Mouse (Mus musculus) yolk sac, embryonic 10.5 days (tissue): Measurements from ENCODE around the gene Themis2.
A peak's percentile ranks its signal among the peaks of the same experiment; 100 is the strongest.

Experiments
- DNase-seq: peaks from one replicate; pipeline ENCODE4 v3.0.0-alpha.2; 2017; ENCODE audit warnings: low spot score

Gene Themis2

GRCm38 (mm10) chr4:132796196-132796886 lies at the start of gene Themis2:
TSS of gene Themis2 (minus strand) at chr4:132796387.
- DNase-seq: peak; percentile 63

DNA sequence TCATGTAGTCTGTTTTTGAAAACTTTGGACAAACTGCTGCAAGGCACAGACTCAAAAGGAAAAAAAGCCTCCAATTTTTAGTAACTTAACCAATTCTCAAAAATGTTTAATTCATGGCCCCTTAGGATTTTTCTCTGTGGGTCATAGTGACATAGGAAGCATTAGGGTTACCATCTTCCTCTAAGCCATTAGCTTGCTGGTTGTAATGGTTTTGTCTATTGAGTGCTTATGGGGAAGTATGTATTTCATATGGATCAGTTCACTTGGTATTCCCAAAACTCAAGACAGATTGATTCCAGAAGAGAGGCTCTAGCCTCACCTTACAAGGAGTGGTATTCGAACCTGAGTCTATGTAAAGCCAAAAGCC lies 47.5 kb upstream of the Themis2 start:
- no peak for DNase-seq

GRCm38 (mm10) chr4:132842970-132843704 lies 47.0 kb upstream of the Themis2 start, which contains the start of gene Ppp1r8:
TSS of gene Ppp1r8 (minus strand) at chr4:132843169.
- DNase-seq: peak; percentile 94

GRCm38 (mm10) chr4:132842281-132842906 lies 46.2 kb upstream of the Themis2 start:
- DNase-seq: peak; percentile 30

DNA sequence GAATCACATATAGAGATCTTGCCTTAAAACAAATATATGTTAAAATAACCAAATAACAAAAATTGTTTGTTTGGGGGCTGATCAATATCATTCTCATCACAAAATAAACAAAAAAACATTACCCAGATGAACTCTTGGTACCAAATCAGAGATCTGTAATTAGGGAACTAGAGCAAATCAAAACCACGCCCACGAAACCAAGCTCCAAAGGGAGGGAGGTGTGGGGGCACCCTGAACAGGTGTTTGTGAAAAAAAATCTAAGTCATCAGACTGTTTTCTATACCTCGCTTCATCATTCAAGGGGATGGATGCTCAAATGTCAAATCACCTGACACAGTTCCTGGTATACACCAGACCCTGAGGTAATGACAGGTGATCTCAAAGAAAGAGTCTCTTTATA lies 45.3 kb upstream of the Themis2 start:
- no peak for DNase-seq

- DNase-seq: peak; percentile 60
Measured at GRCm38 (mm10) chr4:132823614-132824366, 27.6 kb upstream of the Themis2 start.

GRCm38 (mm10) chr4:132818442-132818841 lies 22.3 kb upstream of the Themis2 start:
- DNase-seq: no peak

- DNase-seq: no peak
Measured at GRCm38 (mm10) chr4:132816855-132817254, 20.7 kb upstream of the Themis2 start.

DNA sequence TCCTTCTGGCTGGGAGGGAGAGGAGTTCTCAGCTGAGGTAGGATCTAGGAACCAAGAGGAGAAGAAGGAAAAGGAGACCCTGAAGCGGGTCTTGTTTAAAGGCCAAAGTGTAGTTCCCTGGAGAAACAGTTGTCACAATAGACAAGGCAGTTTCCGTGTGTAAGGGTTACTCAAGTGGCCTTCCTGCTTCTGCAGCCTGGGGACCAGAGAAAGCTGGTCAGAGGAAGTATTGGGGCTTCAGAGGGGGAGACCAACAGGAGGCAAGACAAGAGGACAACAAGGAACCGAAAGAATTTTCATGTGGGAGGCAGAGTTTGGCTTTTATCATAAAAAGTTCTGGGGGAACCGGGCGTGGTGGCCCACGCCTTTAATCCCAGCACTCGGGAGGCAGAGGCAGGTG lies 20.2 kb upstream of the Themis2 start:
- DNase-seq: no peak

- DNase-seq: no peak
Measured at GRCm38 (mm10) chr4:132809621-132810020, 13.4 kb upstream of the Themis2 start.

- no peak for DNase-seq
Measured at GRCm38 (mm10) chr4:132807771-132808641, 11.8 kb upstream of the Themis2 start.

DNA sequence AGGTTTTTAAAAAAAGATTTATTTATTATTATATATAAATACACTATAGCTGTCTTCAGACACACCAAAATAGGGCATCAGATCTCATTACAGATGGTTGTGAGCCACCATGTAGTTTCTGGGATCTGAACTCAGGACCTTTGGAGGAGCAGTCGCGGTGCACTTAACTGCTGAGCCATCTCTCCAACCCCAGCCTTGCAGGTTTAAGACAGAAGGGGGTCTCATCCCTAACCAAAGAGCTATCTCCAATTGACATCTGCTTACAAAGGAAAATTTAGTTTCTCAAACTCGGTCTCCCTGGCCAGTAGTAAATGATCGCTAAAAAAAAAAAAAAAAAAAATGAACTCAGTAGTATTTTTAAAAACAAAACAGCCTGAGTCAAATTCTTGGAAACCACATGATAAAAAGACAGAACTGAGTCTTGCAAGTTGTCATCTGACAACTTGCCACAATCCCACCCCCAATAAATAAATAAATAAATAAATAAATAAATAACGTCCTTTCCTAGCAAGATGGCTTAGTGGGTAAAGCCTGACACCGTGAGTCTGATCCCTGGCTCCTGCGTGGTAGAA lies 10.5 kb upstream of the Themis2 start:
- no peak for DNase-seq

- DNase-seq: peak; percentile 58
Measured at GRCm38 (mm10) chr4:132805599-132806197, 9.5 kb upstream of the Themis2 start.

DNA sequence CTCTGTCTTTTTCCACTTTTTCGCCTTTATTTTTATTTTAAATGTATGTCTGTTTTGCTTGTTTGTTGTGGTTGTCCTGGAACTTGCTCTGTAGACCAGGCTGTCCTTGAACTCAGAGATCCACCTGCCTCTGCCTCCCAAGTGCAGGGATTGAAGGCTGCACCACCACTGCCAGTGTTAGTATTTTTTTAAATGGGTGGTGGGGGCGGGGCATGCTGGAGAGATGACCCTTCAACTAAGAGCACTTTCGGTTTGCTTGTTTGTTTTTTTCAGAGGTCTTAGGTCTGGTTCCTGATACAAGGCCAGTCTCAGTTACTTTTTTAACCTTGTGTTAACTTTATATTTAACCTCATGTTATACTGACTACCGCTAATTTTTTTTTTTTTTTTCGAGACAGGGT lies 9.0 kb upstream of the Themis2 start:
- peak; percentile 61 for DNase-seq

DNA sequence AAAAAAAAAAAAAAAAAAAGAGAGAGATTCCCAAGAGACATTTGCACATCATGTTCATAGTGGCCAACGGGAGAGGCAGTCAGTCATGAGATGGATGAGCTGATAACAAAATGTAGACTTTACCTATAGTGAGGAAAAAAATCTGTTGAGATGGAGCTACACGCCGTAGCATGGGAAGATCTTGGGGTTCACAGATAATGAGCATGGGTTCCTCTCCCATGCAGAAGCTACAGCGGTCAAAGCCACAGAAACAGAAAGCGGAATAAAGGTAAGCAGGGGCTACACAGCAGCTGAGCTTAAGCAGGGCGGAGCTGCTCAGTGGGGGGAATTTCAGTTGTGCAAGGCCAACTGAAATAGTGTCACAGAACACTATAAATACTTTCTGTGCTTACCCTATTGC lies 8.1 kb upstream of the Themis2 start:
- no peak for DNase-seq

DNA sequence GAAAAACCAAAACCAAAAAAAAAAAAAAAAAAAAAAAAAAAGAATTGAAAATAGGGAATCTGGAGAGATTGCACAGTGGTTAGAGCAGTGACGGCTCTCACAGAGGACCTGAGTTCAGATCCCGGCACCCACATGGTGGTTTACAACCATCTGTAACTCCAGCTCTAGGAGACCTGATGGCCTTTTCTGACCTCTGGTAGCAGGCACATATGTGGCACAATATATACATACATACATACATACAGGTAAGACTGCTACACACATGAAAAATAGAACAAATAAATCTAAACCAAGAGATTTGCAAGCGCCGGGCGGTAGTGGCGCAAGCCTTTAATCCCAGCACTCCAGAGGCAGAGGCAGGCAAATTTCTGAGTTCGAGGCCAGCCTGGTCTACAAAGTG lies 7.7 kb upstream of the Themis2 start:
- no peak for DNase-seq

- no peak for DNase-seq
Measured at GRCm38 (mm10) chr4:132803212-132803611, 7.0 kb upstream of the Themis2 start.

DNA sequence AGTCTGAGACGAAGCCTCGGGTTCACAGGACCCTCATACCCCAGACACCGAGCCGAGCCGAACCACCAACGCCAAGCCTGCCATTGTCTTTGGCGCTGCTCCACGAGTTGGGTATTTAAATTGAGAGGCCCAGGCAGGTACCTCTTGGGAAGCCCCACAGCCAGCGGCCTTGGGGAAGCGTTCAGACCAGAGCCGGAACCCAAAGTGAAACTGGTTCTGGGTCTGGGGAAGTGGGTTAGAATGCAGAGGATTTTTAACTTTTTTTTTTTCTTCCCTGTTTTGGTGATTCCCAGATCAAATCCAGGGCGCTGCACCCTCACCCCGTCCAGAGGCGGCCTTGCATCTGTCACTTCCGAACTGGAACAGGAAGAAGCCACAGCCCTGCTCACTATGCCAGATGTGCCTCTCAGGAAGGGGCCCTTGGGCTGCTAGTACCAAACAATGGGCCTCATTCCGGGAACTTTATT lies 6.0 kb upstream of the Themis2 start:
- DNase-seq: no peak

DNA sequence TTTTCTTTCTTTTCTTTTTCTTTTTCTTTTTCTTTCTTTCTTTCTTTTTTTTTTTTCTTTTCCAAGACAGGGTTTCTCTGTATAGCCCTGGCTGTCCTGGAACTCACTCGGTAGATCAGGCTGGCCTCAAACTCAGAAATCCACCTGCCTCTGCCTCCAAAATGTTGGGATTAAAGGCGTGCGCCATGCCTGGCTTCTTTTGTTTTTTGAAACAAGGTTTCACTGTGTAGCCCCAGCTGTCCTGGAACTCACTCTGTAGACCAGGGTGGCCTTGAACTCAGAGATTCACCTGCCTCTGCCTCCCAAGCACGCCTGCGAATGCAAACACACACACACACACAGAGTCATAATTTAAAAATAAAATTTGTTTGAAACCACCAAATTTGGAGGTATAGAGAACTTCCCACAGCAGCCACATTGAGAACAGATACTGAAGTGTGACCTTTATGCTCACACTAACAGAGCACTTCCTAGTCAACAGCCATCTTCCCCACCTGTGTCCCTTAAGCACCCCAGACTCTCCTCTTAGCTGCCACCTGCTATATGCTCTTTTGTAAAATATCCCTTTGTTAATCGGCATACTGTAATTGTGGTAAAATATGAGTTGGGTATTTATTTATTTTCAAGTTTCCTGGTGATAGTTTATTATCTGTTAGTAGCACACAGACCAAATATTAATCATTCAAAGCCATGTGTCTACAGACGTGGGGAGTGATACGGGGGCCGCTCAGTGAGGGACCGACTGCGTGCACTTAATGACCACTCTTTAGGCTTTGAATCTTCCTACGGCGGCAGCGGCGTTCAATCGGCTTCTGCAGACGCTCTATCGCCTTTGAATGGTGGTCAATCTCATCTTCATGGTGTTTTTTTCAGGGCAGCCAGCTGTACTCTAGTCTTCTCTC lies 5.2 kb upstream of the Themis2 start:
- no peak for DNase-seq
